Mouse (Mus musculus): Measurements from ENCODE around the gene Npas3.

Npas3 gene

DNA sequence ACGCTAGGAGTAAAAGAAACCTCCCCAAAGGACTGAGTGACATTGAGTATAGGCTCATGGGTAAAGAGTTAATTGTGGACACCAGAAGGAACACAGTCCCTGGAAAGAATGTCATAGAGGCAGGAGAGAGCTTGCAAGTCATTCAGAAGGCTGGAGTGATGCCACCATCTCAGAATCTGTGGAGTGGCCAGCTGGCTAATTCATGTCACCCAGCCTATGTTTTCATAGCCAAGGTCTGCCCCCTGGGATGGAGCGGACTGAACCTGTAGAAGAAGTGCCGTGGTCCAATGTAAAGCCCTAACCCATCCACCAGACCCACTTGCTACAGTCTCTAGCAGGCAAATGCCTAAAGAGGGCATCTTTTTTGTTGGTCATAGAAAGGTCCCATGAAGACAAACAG, 832.5 kb downstream of the Npas3 start:
- no peak for DNase-seq

GRCm38 (mm10) chr12:54093729-54094128, 845.3 kb downstream of the Npas3 start:
- no peak for DNase-seq

- DNase-seq, result no peak
Measured at GRCm38 (mm10) chr12:54096492-54096891, 848.0 kb downstream of the Npas3 start.

- DNase-seq, result no peak
Measured at GRCm38 (mm10) chr12:54098136-54098535, 849.7 kb downstream of the Npas3 start.

GRCm38 (mm10) chr12:54098785-54099184, 850.3 kb downstream of the Npas3 start:
- DNase-seq, result peak; percentile 69 to 73

GRCm38 (mm10) chr12:54099458-54099857, 851.0 kb downstream of the Npas3 start:
- DNase-seq, result no peak

DNA sequence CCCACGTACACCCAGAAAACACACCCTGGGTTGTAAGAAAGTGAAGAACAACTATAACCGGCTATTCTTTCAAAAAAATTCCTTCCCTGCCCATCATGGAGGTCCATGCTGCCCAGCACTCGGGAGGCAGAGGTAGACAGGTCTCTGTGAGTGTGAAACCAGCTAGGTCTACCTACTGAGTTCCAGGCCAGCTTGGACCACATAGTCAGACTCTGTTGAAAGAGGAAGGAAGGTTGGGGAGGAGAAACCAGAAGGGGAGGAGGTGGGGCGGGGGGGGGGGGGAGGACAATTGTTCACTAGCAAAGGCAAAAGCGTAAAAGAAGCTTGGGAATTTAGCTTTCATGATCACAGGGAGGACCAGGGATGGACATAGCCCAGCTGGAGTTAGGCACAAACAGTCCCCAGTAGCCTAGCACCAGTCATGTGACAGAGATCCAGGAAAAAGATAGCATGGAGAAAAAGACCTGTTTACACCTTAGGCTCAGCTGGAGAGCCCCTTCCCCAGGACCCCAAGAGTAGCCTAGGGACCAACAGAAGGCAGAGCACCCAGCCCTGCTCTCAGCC, 852.9 kb downstream of the Npas3 start:
- DNase-seq, result no peak

- no peak for DNase-seq
Measured at GRCm38 (mm10) chr12:54102500-54102899, 854.0 kb downstream of the Npas3 start.

DNA sequence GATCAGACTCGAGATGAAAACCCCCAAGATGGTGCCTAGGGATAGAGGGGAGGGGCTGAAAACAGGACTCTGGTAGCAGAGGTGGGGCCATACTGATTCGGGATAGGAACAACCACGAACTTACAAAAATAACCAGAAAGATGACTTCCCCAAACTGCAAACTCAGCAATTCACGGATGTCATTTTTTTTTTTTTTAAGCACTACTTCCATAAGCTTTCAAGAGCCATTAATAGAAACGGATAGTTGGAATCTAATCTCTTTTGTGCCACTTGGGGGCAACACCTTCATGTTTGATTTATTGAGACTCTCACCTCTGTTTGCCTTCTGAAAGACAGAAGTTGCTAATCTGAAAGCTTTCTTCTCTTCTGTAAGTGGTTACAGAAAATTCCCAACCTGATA, 857.1 kb downstream of the Npas3 start:
- DNase-seq, result no peak

DNA sequence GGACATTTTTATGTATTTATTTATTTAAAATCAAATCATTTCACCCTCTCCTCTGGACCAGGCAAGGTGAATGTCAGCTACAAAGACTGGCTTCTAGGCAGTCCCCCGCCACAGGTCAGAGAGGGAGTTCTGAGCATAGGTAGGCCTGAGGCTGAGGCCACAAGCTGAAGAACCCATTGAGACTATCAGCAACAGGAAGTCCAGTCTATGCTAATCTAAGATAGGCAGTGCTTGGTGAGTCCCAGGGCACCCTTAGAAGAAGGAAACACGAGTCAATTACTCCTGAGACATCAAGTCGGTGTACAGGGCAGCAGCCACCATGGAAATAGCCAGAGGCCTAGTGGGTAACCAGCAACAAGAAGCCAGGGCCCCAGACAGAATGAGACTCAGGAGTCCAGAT, 857.5 kb downstream of the Npas3 start:
- DNase-seq, result no peak

DNA sequence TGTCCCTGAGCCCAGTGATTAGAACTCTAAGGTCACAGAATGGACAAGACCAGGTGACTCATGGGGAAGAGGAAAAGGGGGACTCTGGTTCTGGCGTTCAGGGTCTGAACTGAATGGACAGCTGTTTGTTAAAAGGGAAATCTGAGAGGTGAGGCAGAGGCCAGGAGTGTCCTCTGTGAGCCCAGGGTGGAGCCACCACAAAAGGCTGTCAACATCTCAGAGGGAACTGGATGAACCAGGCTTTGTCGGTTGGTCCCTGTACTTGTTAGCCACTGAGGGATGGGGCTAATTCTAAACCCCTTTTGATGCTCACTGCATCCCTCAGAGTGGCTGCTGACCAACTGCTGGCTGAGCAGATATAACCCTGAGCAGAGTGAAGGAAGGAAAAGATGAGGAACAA, 861.9 kb downstream of the Npas3 start:
- DNase-seq, result no peak

DNA sequence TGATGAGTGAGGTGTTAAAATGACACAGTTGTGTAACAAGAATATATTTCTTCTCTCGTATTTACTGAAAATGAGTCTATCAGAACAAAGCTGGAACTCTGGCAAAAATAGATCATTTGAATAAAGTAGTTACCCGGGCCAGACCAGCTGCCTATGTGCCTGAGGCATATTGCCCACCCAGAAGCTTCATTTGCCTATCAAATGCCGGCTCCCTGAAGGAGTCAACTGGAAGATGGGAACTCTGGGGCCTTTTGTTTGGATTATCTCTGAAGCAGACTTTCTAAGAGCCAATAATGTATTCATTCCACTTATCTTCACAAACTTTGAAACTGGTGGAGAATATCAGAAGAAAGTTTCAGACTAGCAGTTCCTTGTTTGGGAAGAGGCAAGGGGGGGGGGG, 862.5 kb downstream of the Npas3 start:
- DNase-seq, result no peak

GRCm38 (mm10) chr12:54120386-54120785, 871.9 kb downstream of the Npas3 start:
- no peak for DNase-seq

- no peak for DNase-seq
Measured at GRCm38 (mm10) chr12:54121286-54121685, 872.8 kb downstream of the Npas3 start.

All from cerebellum, postnatal 36 days (tissue).